Mouse (Mus musculus) embryonic fibroblast, embryonic 13.5 days (primary cell): ENCODE measurements around the gene Entr1.

Source experiments
- CTCF ChIP-seq: IDR thresholded peaks from 2 replicates; pipeline ENCODE4 v1.5.1; 2011; ENCODE audit warnings: mild to moderate bottlenecking, control low read depth, low read length, moderate library complexity, borderline replicate concordance; ENCODE audit not compliant: insufficient read depth
- POLR2A ChIP-seq: IDR thresholded peaks from 2 replicates; pipeline ENCODE4 v1.6.1; 2011; ENCODE audit warnings: low read depth, mild to moderate bottlenecking, control low read depth, low read length, moderate library complexity

DNA sequence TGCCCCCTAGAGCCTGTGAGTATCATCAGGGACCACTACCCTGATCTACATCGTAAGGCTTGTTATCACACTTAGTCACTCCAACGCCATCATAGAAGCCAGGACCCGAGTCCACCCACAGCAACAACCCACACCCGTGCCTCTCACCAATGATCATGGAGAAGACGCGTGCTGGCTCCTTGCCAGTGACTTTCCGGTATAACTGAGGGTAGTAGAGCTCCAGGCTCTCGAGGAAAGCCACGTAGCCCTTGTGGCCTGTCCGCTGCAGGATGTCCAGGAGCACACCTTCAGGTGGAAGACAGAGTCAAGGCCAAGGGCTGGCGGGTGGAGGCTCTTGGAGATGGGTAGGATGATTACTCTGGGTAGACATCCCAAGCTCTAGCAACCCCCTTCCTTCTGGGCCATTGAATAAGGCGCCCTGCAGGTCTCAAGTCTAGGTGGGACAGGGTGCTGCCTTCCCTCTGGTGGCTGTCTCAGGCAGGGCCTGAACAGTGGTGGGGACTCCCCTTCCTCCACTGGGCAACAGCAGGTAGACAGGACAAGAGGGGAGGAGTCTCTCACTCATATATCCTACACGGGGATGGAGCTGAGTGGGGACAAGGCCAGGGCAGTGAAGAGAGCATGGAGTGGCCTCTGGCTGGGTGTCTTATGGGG lies 30.3 kb downstream of the Entr1 start:
- TF ChIP-seq CTCF (no peak), POLR2A (no peak)
